Mouse (Mus musculus) heart, embryonic 15.5 days (tissue): ENCODE measurements around the gene Zc3hav1. TPM values are rescaled to one million over a fixed set of nuclear protein-coding genes. Genes with fewer than 3 reads are reported as not detected.

Experiments used
- ATAC-seq: fragments of 200-750 bp; cut with Nextera tagmentation; replicated peaks from 2 replicates; pipeline ENCODE4 v1.8.0; 2017; ENCODE audit warnings: low read depth, moderate TSS enrichment; ENCODE audit not compliant: insufficient number of reproducible peaks, insufficient read depth, low FRiP score
- H3K27ac ChIP-seq: fragments of 300-500 bp; sonication (generic); 2 replicates; pipeline ENCODE4 v1.5.1; 2015; ENCODE audit warnings: mild to moderate bottlenecking, inconsistent platforms
- H3K27me3 ChIP-seq: fragments of 300-500 bp; sonication (generic); 2 replicates; pipeline ENCODE4 v1.6.1; 2015; ENCODE audit warnings: inconsistent platforms
- H3K36me3 ChIP-seq: fragments of 300-500 bp; sonication (generic); 2 replicates; pipeline ENCODE4 v1.6.1; 2015; ENCODE audit warnings: mild to moderate bottlenecking, inconsistent platforms
- H3K4me1 ChIP-seq: fragments of 300-500 bp; sonication (generic); replicated peaks from 2 replicates; pipeline ENCODE4 v1.6.1; 2015; ENCODE audit warnings: inconsistent platforms
- H3K4me2 ChIP-seq: fragments of 300-500 bp; sonication (generic); 2 replicates; pipeline ENCODE4 v1.6.1; 2015; ENCODE audit warnings: inconsistent platforms, mild to moderate bottlenecking, moderate library complexity
- H3K4me3 ChIP-seq: fragments of 300-500 bp; sonication (generic); 2 replicates; pipeline ENCODE4 v1.5.1; 2015; ENCODE audit warnings: mild to moderate bottlenecking, inconsistent platforms
- H3K9ac ChIP-seq: fragments of 300-500 bp; sonication (generic); 2 replicates; pipeline ENCODE4 v1.6.1; 2015; ENCODE audit warnings: mild to moderate bottlenecking, inconsistent platforms
- H3K9me3 ChIP-seq: fragments of 300-500 bp; sonication (generic); replicated peaks from 2 replicates; pipeline ENCODE4 v1.6.1; 2016; ENCODE audit warnings: inconsistent platforms
- WGBS: fragments of 180-500 bp; shearing (Covaris S2); methylation state at CpG from one replicate; pipeline ENCODE4 v1.1.7; 2015; ENCODE audit warnings: mixed read lengths; 5-methylcytosine and 5-hydroxymethylcytosine counted together
- polyA plus RNA-seq: library from polyadenylated mRNA; unstranded; fragments of >200 nt; fragmentation: Nextera tagmentation; extraction: Ambion mirVana; gene quantifications from 2 replicates; pipeline ENCODE4 v1.2.1, GENCODE M21; 2015

The Zc3hav1 gene
- polyA plus RNA-seq, 1 experiment from 2014 or later, result 7.8 TPM

DNA sequence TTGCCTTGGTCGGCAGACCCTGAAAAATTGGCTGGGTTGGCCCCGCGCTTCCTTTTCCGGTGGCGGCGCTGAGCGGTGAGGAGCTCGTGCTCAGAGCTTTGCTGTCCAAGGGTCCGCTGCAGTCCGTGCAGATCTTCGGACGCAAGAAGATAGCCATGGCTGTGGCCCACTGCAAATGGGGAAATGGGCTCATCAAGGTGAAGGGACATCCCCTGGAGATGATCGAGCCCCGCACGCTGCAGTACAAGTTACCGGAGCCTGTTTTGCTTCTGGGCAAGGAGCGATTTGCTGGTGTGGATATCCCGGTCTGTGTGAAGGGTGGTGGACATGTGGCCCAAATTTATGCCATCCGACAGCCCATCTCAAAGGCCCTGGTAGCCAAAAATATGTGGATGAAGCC lies 70.0 kb downstream of the Zc3hav1 start:
- Histone ChIP-seq H3K9ac (no peak overlapping the region), H3K4me2 (no peak overlapping the region), H3K4me3 (no peak overlapping the region), H3K9me3 (0 out of 2 replicates have a peak, but pooled peaks cover 4% of the 10 kb centered on the region), H3K27me3 (no peaks in the 10 kb centered on the region), H3K27ac (no peak overlapping the region), H3K4me1 (no peaks in the 10 kb centered on the region), H3K36me3 (peaks cover 57% of the 10 kb centered on the region)
- no peak for ATAC-seq
- WGBS, result 98% methylated on average over 19 of the region's 19 CpGs

GRCm38 (mm10) chr6:38264466-38264865 lies 89.9 kb downstream of the Zc3hav1 start:
- H3K4me3 ChIP-seq, result no peak overlapping the region
- 67% methylated on average over 7 of the region's 7 CpGs for whole genome bisulfite sequencing
- no peaks in the 10 kb centered on the region for H3K9me3 ChIP-seq
- H3K4me2 ChIP-seq, result no peak overlapping the region
- no peaks in the 10 kb centered on the region for H3K27me3 ChIP-seq
- no peak overlapping the region for H3K27ac ChIP-seq
- 0 out of 2 replicates have a peak, but pooled peaks cover 3% of the 10 kb centered on the region for H3K4me1 ChIP-seq
- H3K36me3 ChIP-seq, result no peaks in the 10 kb centered on the region
- no peak overlapping the region for H3K9ac ChIP-seq
- ATAC-seq, result no peak

- 53% methylated on average over 5 of the region's 5 CpGs for WGBS
- H3K9ac ChIP-seq, result no peak overlapping the region
These were observed 90.8 kb downstream of the Zc3hav1 start for GRCm38 (mm10) chr6:38263393-38264159.

DNA sequence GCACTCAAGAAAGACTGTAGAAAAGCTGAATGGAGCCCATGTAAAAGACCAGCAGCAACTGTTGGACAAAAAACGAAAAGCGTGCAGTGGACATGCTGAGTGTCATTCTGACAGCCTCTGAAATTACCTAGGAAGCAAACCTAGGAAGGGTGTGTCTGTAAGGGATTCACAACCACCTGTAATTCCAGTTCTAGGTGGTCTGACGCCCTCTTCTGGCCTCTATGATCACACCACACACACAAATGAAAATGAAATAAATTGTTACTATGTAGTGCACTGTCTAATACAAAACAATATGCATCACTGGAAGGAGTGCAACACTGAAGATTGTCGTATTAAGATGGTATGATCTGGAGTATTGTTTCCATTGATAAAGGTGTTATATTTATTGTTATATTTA lies 92.5 kb downstream of the Zc3hav1 start:
- no peaks in the 10 kb centered on the region for H3K9me3 ChIP-seq
- no peak for ATAC-seq
- no peaks in the 10 kb centered on the region for H3K36me3 ChIP-seq
- H3K9ac ChIP-seq, result no peak overlapping the region
- H3K4me3 ChIP-seq, result no peak overlapping the region
- H3K27me3 ChIP-seq, result no peaks in the 10 kb centered on the region
- WGBS, result 65% methylated on average over 4 of the region's 4 CpGs
- no peak overlapping the region for H3K27ac ChIP-seq
- H3K4me1 ChIP-seq, result 0 out of 2 replicates have a peak, but pooled peaks cover 3% of the 10 kb centered on the region
- H3K4me2 ChIP-seq, result no peak overlapping the region

More at GRCm38 (mm10) chr6:38263393-38264159, 90.8 kb downstream of the Zc3hav1 start:
- Histone ChIP-seq H3K4me3 (no peak overlapping the region), H3K9me3 (no peaks in the 10 kb centered on the region), H3K4me2 (no peak overlapping the region), H3K27ac (no peak overlapping the region), H3K27me3 (no peaks in the 10 kb centered on the region), H3K4me1 (0 out of 2 replicates have a peak, but pooled peaks cover 3% of the 10 kb centered on the region), H3K36me3 (no peaks in the 10 kb centered on the region)
- ATAC-seq, result no peak

DNA sequence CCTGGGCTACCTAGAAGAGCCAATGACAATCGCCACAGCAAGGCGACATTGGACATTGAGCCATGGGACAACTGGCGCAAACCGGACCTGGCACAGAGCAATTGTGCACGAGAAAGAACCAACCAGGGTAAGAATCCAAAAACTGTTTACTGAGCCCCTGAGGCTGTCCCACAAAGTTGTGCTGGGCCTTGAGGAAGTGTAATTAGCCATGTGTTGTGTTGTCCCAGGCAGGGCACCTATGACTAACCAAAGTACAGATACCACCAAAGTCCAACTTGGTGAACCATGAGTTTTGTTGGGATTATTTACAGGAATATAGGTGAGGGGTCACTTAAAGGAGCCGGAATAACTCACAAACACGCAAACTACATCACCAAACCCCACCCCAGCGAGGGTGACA lies 96.9 kb downstream of the Zc3hav1 start:
- Histone ChIP-seq H3K9ac (no peak overlapping the region), H3K36me3 (no peaks in the 10 kb centered on the region), H3K4me3 (no peak overlapping the region), H3K4me2 (no peak overlapping the region), H3K27ac (no peak overlapping the region), H3K9me3 (no peaks in the 10 kb centered on the region), H3K4me1 (peaks cover 9% of the 10 kb centered on the region), H3K27me3 (no peaks in the 10 kb centered on the region)
- 92% methylated on average over 8 of the region's 8 CpGs for WGBS
- ATAC-seq, result no peak

- peaks cover 12% of the 10 kb centered on the region for H3K4me1 ChIP-seq
- H3K27ac ChIP-seq, result no peak overlapping the region
- H3K9ac ChIP-seq, result no peak overlapping the region
- no peaks in the 10 kb centered on the region for H3K27me3 ChIP-seq
- no peaks in the 10 kb centered on the region for H3K36me3 ChIP-seq
- no peak for ATAC-seq
- WGBS, result 69% methylated on average over 4 of the region's 4 CpGs
- no peak overlapping the region for H3K4me2 ChIP-seq
- no peak overlapping the region for H3K4me3 ChIP-seq
- H3K9me3 ChIP-seq, result no peaks in the 10 kb centered on the region
These were observed 97.6 kb downstream of the Zc3hav1 start for GRCm38 (mm10) chr6:38256793-38257192.

- Histone ChIP-seq H3K36me3 (no peaks in the 10 kb centered on the region), H3K4me1 (peaks cover 12% of the 10 kb centered on the region), H3K4me2 (no peak overlapping the region), H3K9me3 (no peaks in the 10 kb centered on the region), H3K27me3 (no peaks in the 10 kb centered on the region), H3K4me3 (no peak overlapping the region), H3K9ac (no peak overlapping the region), H3K27ac (no peak overlapping the region)
- no peak for ATAC-seq
- 69% methylated on average over 2 of the region's 2 CpGs for WGBS
These were observed 98.6 kb downstream of the Zc3hav1 start for GRCm38 (mm10) chr6:38255794-38256193.

Other genes starting within 250 kb of the Zc3hav1 start
- 1.3 and 2.0 TPM in 2 replicates for gene Tmem213, start 245.3 kb downstream of the Zc3hav1 start, polyA plus RNA-seq
- gene Atp6v0a4, start 230.0 kb downstream of the Zc3hav1 start, polyA plus RNA-seq, result 0.69 and 0.77 TPM in 2 replicates
- 1.1 and 2.4 TPM in 2 replicates for gene D630045J12Rik, start 100.6 kb downstream of the Zc3hav1 start, polyA plus RNA-seq
- 5.1 and 7.1 TPM in 2 replicates for gene Zc3hav1l, start 55.3 kb downstream of the Zc3hav1 start, polyA plus RNA-seq
- gene Ttc26, start 26.9 kb upstream of the Zc3hav1 start, polyA plus RNA-seq, result 2.3 and 3.5 TPM in 2 replicates
- 8.4 and 10.7 TPM in 2 replicates for gene Ubn2, start 79.3 kb upstream of the Zc3hav1 start, polyA plus RNA-seq
- gene Fmc1, start 178.9 kb upstream of the Zc3hav1 start, polyA plus RNA-seq, result 217 and 292 TPM in 2 replicates
- gene Luc7l2, start 196.7 kb upstream of the Zc3hav1 start, polyA plus RNA-seq, result 26.7 and 29.9 TPM in 2 replicates